Mouse (Mus musculus) spleen, postnatal 14 days (tissue): ENCODE results near the gene Fam3b.

Source experiments
- DNase-seq, 2 experiments: peaks; one replicate each; pipeline ENCODE4 v3.0.0; 2021 to 2022; ENCODE audit warnings: low spot score in 2 of 2

Gene Fam3b

GRCm38 (mm10) chr16:97492369-97492768, 22.2 kb downstream of the Fam3b start:
- no peak for DNase-seq

GRCm38 (mm10) chr16:97478655-97479054, 36.0 kb downstream of the Fam3b start:
- no peak for DNase-seq

- no peak for DNase-seq
Observed at GRCm38 (mm10) chr16:97476524-97476923, 38.1 kb downstream of the Fam3b start.

GRCm38 (mm10) chr16:97475581-97475980, 39.0 kb downstream of the Fam3b start:
- no peak for DNase-seq

GRCm38 (mm10) chr16:97474671-97475070, 39.9 kb downstream of the Fam3b start:
- DNase-seq: no peak

- no peak for DNase-seq
Observed at GRCm38 (mm10) chr16:97467993-97468791, 46.4 kb downstream of the Fam3b start.

- DNase-seq: no peak
Observed at GRCm38 (mm10) chr16:97467472-97467871, 47.1 kb downstream of the Fam3b start.

GRCm38 (mm10) chr16:97466182-97466957, 48.2 kb downstream of the Fam3b start:
- no peak for DNase-seq

- no peak for DNase-seq
Observed at GRCm38 (mm10) chr16:97462481-97463181, 52.0 kb downstream of the Fam3b start, which contains the start of gene Mx1. TSS of gene Mx1 (minus strand) at chr16:97462907.

GRCm38 (mm10) chr16:97461271-97461670, 53.3 kb downstream of the Fam3b start:
- no peak for DNase-seq

GRCm38 (mm10) chr16:97459831-97460230, 54.8 kb downstream of the Fam3b start:
- DNase-seq: no peak

GRCm38 (mm10) chr16:97447386-97447785, 67.2 kb downstream of the Fam3b start:
- no peak for DNase-seq

GRCm38 (mm10) chr16:97443670-97444263, 70.8 kb downstream of the Fam3b start:
- no peak for DNase-seq

GRCm38 (mm10) chr16:97441967-97442366, 72.6 kb downstream of the Fam3b start:
- no peak for DNase-seq

GRCm38 (mm10) chr16:97438191-97438590, 76.4 kb downstream of the Fam3b start:
- no peak for DNase-seq

- no peak for DNase-seq
Observed at GRCm38 (mm10) chr16:97437448-97438056, 77.1 kb downstream of the Fam3b start.

GRCm38 (mm10) chr16:97434206-97434605, 80.4 kb downstream of the Fam3b start:
- no peak for DNase-seq

GRCm38 (mm10) chr16:97431328-97431727, 83.3 kb downstream of the Fam3b start:
- DNase-seq: no peak

- DNase-seq: no peak
Observed at GRCm38 (mm10) chr16:97430091-97430490, 84.5 kb downstream of the Fam3b start.

- DNase-seq: no peak
Observed at GRCm38 (mm10) chr16:97428026-97428425, 86.6 kb downstream of the Fam3b start.

- no peak for DNase-seq
Observed at GRCm38 (mm10) chr16:97423627-97424026, 91.0 kb downstream of the Fam3b start.
